In the genomic region with DNA sequence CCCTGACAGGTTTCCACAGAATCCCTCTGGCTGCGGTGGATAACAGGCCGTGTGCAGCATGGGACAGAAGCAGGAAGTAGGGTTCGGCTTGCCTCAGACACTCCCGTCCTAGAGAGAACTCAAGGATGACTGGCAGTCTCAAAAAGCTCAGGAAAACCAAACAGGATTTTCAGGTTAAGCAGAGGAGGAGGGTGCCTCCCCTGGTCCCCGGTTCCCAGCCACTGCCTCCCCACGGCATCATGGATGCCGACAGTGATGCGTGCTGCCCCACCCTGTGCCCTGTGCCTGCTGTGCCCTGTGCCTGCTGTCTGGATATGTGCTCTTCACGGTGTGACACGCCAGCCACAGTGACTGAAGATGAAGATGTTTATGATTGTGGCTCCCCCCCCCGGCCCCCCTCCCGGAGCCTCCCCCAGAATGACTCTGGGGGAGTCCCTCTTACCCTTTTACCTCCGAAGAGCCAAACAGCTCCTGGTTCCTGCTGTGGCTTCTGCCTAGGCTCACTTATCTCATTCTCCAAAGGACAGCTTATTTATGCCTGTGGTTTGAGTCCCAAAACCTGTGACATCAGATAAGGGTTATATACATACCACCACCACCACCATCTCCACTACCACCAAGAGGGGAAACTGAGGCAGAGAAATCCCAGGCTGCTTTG, we compare ENCODE assay signal across 12 mouse cellular contexts.
DNase-seq lines count a peak whose midpoint lies in the region; ATAC-seq lines count a peak whose summit lies in the region.
"Had no signal": no experiment of that assay in that cellular context is flagged by ENCODE, and none has a peak within 500 bp of the region (broad histone marks: within the 10 kb centered on the region; RNA-seq: fewer than 3 reads in every experiment).

No protein-coding gene starts in this region.

- DNase-seq in 416B (ENCODE audit: low read depth): peak; percentile 89
- peak; percentile 14 to 18 for DNase-seq in CD8-positive naive resting alpha-beta T cell, adult 2 months (ENCODE audit: low read depth in 2 of 2, low spot score in 2 of 2)
- DNase-seq in induced T-regulatory cell, adult 2 months (ENCODE audit: low read depth): peak; percentile 66
- DNase-seq in lung, postnatal 14 days: peak; percentile 36
- no peak for DNase-seq in hindbrain, embryonic 11.5 days (ENCODE audit: low spot score)
- DNase-seq in frontal cortex, postnatal 14 days (ENCODE audit: low spot score in 2 of 2): no peak

- no peak overlapping the region for H3K4me3 ChIP-seq in hindbrain, embryonic 11.5 days (ENCODE audit: low read depth, low read length)
- no peak overlapping the region for H3K4me3 ChIP-seq in heart, embryonic 12.5 days
- H3K4me3 ChIP-seq: forebrain, embryonic 13.5 days; midbrain, embryonic 10.5 days; neural tube, embryonic 12.5 days had no signal

- WGBS in hindbrain, embryonic 11.5 days: 75% methylated on average over 13 of the region's 13 CpGs
- WGBS in heart, embryonic 12.5 days: 61% methylated on average over 13 of the region's 13 CpGs

- H3K4me2 ChIP-seq in hindbrain, embryonic 11.5 days (replicated peaks; ENCODE audit: low read depth, low read length): no peak overlapping the region
- H3K4me2 ChIP-seq in heart, embryonic 12.5 days: no peak overlapping the region
- H3K4me2 ChIP-seq: forebrain, embryonic 13.5 days; neural tube, embryonic 12.5 days had no signal

- H3K36me3 ChIP-seq in hindbrain, embryonic 11.5 days (ENCODE audit: control insufficient read depth, insufficient read depth, low read length): no peaks in the 10 kb centered on the region
- H3K36me3 ChIP-seq in heart, embryonic 12.5 days: no peaks in the 10 kb centered on the region
- H3K36me3 ChIP-seq: midbrain, embryonic 10.5 days; neural tube, embryonic 12.5 days had no signal

- H3K27me3 ChIP-seq in hindbrain, embryonic 11.5 days (ENCODE audit: control insufficient read depth, insufficient read depth, low read length): no peaks in the 10 kb centered on the region
- H3K27me3 ChIP-seq in heart, embryonic 12.5 days (replicated peaks): peaks cover 6% of the 10 kb centered on the region; the same call in 1 of the 2 replicates
- H3K27me3 ChIP-seq: forebrain, embryonic 13.5 days; neural tube, embryonic 12.5 days had no signal

- no peak overlapping the region for H3K27ac ChIP-seq in hindbrain, embryonic 11.5 days (ENCODE audit: low read depth, low read length)
- no peak overlapping the region for H3K27ac ChIP-seq in heart, embryonic 12.5 days (ENCODE audit: poor library complexity, severe bottlenecking)
- H3K27ac ChIP-seq: forebrain, embryonic 13.5 days; kidney, postnatal 0 days; midbrain, embryonic 10.5 days; neural tube, embryonic 12.5 days had no signal

- no peak for ATAC-seq in hindbrain, embryonic 11.5 days (ENCODE audit: low FRiP score)
- no peak for ATAC-seq in heart, embryonic 12.5 days (ENCODE audit: insufficient number of reproducible peaks, low FRiP score)
- ATAC-seq in erythroid progenitor cell, adult 5-6 weeks (replicated peaks; ENCODE audit: low FRiP score, poor library complexity, severe bottlenecking): no peak
- ATAC-seq: forebrain, embryonic 13.5 days had no signal

- no peaks in the 10 kb centered on the region for H3K9me3 ChIP-seq in hindbrain, embryonic 11.5 days (ENCODE audit: control insufficient read depth, low read length)
- H3K9me3 ChIP-seq in heart, embryonic 12.5 days (replicated peaks): no peaks in the 10 kb centered on the region
- H3K9me3 ChIP-seq: forebrain, embryonic 13.5 days; midbrain, embryonic 10.5 days; neural tube, embryonic 12.5 days had no signal

- no peaks in the 10 kb centered on the region for H3K4me1 ChIP-seq in hindbrain, embryonic 11.5 days (replicated peaks; ENCODE audit: control insufficient read depth, insufficient read depth, low read length)
- H3K4me1 ChIP-seq in heart, embryonic 12.5 days (replicated peaks): peaks cover 72% of the 10 kb centered on the region

- no peak overlapping the region for H3K9ac ChIP-seq in hindbrain, embryonic 11.5 days (ENCODE audit: low read depth, low read length)
- no peak overlapping the region for H3K9ac ChIP-seq in heart, embryonic 12.5 days
- H3K9ac ChIP-seq: forebrain, embryonic 13.5 days; neural tube, embryonic 12.5 days had no signal

Comparison
In these comparisons a context has a peak if more than half of its experiments do, and no peak if none do; other contexts are left out.
1. DNase-seq: peak in 416B (single experiment), CD8-positive naive resting alpha-beta T cell, adult 2 months (2 of 2), induced T-regulatory cell, adult 2 months (single experiment) and lung, postnatal 14 days (single experiment); none in hindbrain, embryonic 11.5 days (single experiment) and frontal cortex, postnatal 14 days (0 of 2).